Mouse (Mus musculus) frontal cortex, postnatal 36 days (tissue): Measurements from ENCODE around the gene Kpnb1.

Source experiments
- DNase-seq, 2 experiments: peaks; one replicate each; pipeline ENCODE4 v3.0.0; 2022; ENCODE audit warnings: low spot score in 2 of 2

The Kpnb1 gene

DNA sequence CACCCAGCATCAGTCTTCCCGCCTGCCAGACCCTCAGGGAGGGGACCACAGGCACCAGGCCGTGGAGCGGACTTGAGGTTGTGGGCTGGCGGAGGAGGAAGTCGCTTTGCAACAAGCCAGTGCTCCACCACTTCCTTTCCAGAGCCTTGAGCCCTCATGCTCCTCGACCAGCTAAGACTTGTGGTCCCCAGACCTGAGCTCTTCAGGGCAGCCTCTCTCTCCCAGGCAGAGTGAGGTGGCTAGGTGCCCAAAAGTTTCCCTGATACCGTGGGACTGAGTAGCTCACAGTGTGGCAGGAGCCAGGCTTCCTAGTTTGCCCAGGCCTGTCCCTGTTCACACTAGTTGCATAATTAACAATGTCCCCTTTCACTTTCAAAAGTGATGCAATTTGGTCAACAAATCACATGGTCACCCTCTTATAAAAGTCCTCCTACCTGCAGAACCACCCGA lies 45.5 kb downstream of the Kpnb1 start:
- DNase-seq = no peak

DNA sequence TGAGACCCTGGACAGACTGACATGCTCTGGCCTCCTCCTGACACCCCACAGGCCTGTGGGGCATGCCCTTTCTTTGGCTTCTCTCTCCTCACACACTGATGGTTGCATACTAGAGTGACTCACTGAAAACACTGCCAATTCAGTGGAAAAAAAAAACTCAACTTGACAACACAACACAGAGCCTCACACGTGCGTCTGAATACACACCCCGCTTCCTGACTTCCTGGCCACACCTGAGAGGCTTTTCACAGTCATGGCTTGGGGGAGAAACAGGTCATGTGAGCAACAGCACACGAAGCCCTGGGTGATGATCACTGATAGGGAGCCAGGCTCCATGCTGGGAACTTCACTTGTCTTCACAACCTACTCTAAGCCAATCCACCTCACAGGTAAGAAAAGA lies 46.9 kb downstream of the Kpnb1 start:
- DNase-seq = no peak

DNA sequence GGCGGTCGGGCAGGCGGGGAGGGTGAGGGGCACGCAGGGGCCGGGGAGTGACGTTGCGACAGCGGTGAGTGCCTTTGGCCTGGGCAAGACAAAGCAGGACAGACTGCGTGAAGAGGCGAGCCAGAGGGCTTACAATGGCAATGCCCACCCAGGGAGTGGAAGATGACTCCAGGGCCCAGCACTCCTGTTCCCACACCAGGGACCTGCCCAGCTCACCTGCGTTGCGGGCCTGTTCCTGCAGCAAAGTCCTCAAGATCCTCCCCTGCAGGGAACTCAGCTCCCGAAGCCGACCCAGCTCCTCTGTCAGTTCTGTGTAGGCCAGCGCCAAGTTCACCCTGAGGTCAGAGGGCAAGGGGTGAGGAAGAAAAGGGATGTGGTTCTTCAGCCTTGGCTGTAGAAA lies 48.4 kb downstream of the Kpnb1 start:
- DNase-seq = no peak

DNA sequence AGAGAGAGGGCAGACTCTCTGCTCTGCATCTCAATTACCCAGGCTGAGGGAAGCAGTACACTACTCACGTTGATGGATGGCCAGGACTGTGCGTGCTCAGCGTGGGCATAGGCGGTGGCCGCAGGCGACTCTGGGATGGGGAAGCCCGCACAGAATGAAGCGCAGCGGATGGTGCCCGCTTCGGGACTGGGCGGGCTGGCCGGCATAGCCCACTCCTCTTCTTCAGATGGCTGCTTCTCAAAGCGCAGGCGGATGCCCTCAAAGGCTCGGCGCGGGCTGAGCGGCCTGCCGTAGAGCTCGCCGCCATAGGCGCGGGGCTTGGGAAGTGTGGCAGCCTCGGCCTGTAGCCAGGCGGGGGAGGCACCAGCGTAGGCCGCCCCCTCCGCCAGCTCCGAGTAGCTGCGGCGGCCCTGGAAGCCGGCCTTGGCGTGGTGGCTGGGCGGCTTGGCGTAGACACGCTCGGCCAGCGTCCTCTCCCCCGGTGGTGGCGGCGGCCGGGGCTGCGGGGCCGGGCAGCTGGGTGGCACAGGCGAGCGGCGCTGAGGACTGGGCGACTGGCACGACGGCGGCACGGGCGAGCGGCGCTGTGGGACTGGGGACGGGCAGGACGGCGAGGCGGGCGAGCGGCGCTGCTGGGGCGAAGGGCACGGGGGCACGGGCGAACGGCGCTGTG lies 49.0 kb downstream of the Kpnb1 start:
- no peak for DNase-seq

DNA sequence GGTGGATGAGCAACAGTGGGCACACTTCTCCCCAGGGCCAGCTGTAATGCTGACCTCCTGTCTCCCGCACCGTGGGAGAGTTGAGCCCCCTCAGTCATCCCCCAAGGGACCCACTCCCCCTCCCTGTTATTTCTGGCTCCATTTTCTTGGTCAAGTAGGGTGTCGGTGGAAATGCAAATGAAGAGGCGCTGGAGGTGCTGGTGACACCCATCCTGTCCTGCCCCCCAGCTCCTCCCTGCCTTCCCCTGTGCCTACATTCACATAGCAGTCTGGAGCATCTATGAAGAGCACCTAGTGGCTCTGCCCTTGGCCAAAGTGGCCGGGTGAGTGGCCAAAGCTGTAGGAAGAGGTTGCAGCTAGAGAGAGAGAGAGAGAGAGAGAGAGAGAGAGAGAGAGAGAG lies 54.4 kb downstream of the Kpnb1 start:
- DNase-seq = no peak

DNA sequence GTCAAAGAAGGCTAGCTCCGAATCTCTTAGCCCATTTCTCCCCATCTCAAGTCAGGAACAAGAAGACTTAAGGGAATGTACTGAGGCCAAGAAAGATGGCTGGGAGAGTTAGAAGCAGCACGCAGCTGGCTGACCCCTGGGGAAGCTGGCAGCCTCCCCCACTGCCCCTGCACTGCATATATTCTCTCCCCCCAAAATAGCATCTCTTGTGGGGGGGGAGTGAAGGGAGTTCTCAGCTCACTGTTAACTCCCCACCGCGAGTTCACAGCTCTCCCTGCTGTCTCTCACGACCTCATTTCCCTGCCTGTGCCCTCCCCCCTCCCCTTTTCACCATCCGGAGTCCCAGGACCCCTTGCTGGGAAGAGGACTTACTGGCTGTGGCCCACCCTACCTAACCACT lies 55.5 kb downstream of the Kpnb1 start:
- no peak for DNase-seq

DNA sequence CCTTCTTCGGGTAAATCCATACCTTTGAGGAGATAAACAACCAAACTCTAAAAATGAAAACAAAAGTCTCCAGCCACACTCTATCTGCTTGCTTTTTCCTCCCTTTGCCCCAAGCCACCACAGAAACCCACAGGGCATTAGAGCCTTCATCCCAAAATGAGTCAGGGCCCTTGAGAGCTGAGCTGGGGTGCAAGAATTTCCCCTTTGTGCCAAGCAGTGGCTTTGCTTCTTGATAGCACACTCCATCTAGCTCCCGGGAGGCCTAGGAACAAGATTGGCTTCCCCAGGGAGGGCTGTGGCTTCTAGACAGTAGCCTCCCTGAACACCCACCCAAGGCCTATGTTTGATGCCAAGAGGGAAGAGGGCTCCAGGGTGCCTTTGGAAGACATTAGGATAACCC lies 56.0 kb downstream of the Kpnb1 start:
- DNase-seq = no peak

DNA sequence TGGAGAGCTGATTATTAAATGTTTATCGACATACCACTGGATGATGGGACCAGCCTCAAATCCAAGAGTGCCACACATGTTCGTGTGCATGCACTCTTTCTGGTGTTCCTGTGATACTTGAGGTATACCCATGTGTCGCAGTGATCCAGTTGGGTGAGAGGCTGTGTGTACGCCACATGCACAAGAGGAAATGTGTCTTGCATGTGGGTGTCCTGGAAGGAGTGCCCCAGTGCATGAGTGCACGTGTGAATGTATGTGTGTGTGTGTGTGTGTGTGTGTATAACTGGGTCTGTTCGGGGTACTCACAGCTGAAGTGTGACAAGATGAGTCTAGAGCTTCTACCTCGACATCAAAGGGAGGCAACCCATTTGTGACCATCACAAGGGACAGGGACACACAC lies 57.4 kb downstream of the Kpnb1 start:
- no peak for DNase-seq

DNA sequence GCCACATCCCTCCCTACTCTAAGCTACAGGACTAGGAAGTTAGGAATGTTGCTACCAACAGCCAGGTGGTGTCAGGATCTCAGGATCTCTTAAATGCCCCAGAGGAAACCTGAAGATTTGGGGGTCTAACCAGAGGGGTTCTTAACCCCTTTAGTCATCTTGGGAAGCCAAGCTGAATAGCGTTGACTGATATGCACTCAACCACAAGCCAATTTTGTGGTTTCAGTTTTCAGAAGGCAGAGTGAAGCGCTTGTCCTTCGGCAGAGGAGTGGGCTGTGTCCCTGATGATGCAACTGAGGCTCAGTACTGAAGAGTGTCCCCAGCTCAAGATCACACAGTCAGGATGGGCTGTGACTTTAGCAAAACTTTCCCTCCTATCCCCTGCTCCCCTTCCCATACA lies 58.7 kb downstream of the Kpnb1 start:
- DNase-seq = no peak

DNA sequence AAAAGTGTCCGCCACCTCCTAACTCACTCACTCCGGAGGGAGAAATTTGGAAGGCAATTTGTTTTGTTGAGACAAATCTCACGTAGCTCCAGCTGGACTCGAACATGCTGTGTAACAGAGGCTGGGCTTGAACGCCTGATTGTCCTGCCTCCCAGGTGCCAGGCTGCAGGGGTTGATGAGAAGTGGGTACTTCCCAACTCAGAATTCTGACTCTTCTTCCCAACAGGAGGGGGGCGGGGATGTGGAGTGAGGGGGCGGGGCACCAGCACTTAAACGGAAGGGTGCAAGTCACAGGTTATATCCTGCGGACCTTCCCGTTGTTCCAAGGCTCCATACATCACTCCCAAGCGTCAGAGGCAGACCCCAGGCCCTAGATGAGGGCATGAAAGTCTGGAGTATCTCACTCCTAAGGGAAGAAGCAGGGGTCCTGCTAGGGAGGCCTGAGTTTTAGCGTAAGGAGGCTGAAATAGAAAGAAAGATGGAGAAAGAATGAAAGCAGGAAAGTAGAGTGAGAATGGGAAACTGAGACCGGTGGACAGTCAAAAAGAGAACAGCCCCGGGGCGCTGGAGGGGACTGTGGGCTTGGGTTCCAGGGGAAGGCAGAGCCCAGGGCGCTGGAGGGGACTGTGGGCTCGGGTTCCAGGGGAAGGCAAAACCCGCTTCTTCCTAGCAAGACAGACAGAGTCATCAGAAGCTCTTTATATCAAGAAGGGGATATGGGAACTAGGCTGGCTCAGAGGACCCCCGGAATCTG lies 60.0 kb downstream of the Kpnb1 start:
- no peak for DNase-seq

DNA sequence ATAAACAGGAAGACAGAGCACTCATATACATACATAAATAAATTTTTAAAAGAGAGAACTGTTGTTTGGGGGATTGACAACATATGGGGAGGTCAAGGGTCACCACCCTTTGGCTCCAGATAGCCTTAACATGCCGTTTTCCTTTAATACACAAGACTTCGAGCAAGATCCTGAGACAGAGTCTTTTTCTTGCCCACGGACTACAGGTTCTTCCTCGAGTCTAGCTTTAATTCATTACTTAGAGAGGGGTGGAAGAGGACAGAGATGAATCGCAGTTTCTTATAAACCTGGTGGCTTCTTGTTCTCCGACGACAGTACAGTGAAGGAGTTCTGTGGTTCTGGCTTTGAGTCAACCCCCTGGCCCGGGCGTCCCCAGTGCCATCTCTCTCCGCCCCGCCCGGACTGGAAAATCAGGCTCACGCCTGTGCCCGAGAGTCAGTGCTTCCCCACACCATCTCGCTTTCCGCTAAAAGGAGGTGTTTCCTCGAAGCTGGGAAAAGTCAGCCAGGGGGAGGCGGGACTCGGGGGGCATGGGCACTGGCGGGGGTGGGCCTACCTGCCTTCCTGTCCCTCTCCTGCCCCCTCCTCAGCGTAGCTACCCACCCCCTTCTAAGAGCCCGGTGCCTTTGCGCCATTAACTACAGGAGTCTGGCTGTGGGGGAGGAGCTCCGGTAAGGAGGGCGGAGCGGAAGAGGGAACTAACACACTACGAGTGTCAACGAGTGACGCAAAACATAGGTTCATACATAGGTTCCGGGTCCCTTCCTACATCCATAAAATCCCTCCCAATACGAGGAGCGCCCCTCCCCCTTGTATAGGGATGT lies 60.8 kb downstream of the Kpnb1 start:
- no peak for DNase-seq

DNA sequence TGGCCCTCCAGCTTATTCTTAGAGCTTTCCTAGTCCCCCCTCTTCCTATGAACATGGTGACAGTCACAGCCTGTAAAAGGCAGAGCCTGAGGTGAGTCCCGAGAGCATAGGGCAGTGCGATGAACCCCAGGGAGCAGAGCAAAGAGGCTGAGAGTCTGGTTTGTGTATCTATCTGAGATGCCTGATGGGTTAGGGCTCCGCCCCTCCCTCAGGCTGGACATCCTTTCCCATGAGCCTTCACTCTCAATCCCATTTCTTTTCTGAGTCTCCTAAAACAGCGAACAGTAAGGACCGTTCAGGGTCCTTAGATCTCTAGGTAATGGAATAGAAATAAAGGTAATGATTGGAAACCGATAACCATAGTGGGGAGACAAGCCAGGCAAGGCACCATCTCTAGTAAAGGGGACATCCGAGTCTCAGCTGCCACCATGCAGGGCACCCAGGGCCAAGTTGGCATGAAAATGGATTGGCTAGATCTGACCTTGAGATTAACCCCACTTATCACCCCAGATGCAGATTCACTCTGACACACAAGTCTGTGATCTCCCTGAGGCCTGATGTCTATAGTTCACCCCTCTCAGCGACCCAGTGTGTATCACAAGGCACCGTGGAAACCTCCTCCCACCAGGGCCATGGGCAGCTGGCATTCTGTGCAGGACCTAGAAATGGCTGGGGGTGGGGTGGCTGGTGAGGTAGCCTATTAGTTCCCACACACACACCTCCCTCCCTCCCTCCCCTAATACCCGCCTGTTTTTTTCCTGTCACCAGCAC lies 63.2 kb downstream of the Kpnb1 start:
- DNase-seq = no peak

DNA sequence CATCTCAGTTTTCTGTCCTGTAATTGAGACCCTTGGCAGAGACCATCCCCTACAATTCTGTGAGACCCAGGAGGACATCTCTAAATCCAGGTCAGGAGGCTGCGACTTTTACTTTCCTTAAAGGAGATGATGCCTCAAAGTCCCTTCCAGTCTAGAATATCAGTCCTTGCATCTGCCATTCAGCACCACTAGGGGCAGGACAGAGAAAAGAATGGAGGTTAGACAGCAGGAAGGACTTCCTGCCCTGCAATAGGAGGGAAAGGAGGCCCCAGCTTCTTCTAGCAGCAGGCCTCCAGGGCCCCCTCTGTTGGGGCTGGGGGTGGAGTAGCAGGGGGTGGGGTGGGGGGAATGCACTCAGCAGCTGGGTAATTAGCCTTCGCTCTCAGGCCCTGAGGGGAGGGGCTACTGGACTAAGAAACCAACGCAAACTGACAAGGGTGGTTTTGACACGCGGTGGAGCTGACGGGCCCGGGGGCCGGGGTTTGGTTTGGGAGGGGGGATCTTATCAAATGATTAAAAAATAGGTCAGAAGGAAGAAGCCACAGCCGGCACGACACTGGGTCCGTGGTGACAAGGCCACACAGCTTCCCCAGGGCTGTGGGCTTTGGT lies 64.3 kb downstream of the Kpnb1 start:
- no peak for DNase-seq

DNA sequence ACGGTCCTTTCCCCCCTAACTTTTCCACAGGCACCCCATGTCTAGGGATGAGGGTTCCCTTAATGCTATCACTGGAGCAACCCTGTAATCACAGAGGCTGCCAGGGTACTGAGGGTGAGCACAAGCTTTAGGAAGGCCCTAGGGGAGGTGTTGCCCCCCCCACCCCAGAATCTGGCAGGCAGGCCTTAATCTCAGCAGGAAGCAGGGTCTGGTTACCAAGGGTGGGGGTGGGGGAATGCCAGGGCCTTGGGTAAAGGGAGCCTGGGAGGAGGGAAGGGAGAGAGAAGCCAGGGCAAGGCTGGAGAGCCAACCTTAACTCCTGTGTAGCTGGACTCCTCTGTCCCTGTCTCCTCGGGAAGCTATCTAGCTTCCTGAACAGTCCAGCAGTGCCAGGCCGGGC lies 67.0 kb downstream of the Kpnb1 start:
- DNase-seq = no peak

DNA sequence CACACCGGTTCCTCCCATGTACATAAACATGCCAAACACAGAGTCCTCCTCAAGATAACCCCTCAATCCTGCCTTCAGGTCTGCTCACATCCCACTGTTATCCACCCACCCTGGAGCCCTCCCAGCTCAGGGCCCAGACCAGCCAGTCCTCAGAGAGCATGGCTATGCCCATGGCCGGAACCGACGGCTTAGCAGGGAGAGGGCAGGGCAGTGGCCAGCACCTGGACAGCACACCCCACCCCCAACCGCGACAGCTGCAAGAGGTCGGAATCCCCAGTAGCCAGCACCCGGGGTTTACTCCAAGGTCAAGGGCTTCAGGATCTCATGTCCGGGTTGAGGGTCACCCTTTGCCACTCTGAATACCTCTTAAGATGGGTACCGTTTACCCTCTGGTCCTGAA lies 67.5 kb downstream of the Kpnb1 start:
- DNase-seq = no peak

DNA sequence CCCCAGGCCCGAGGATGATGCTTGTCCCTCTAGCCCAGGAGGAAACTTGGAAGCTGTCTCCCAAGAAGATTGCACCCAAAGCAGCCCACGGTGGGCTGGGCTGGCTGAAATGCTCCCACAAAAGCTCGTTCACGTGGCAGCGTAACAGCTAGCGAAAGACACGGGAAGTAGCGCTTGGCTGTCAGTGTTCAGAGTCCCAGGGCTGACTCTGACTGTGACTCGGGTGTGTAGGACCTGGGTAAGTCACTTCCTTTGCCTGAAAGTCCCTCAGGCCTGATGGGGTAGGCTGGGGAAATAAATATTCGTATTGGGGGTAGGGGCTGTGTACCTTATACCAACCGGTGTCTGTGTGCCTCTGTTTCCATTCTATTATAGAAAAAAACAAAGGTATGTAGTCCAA lies 71.9 kb downstream of the Kpnb1 start:
- no peak for DNase-seq

DNA sequence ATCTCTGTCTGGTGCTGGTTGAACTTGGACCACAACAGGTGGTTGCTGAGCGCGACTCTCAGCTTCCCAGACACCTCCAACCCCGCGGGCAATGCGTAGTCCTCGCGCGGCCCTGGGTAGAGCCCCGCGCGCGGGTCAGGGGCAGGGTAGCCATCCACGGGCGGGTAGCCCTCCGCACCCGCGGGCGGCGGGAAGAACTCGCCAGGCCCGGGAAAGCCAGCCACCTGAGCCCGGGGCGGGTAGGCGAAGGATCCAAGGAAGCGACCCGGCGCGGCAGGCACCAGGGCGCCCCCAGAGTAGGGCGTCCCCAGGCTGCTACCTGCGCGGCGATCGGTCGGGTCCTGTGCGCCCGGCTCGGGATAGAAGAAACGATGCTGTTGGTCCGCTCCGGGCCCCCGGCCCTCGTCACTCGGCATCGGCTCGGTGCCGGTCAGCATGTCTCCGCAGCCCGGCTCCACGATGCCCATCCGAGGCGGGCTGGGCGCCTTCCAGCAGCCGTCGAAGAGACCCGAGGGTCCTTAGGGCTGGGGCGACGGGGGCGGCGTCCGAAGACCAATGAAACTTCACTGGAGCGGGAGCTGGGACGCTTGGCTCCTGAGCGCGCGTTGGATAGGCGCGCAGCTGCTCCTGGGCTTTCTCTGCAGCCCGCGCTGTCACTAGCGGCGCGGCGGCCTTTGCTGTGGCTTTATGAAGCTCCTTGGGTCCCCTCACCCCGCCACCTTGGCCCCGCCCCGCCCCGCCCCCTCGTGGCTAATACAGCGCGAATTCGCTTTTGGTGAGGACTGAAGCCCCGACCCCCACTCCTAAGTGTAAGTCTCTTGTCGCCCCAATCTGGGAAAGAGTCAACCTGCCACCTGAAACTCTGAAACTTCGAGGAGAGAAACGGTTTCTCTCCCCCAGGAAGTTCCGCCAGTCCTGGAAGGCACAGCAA lies 72.7 kb downstream of the Kpnb1 start, which contains the start of gene Tbx21:
TSS of gene Tbx21 (minus strand) at position 661 of the 931 bp plus-strand sequence.
- DNase-seq = no peak

DNA sequence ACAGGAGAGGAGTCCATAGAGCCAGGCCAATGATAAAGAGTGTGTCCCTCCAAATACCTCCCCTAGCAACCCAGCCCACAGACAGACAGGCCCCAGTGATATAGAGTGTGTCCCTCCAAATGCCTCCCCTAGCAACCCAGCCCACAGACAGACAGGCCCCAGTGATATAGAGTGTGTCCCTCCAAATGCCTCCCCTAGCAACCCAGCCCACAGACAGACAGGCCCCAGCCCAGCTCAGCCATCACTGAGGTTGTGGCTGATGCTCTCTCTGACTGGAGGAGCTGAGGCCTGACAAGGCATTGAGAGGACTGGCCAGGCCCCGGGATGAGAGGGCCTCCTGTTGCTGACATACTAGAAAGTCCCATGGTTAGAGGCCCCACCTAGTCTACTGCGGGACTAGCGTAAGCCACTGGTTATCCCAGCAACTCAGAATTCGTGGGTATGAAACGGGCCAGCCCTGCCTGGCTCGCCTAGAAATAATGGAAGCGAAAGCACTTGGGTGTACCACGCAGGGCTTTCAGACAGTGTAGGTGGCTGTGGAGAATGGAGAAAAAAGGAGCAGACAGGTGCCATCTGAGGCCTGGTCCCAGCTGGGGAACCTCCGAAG lies 75.1 kb downstream of the Kpnb1 start:
- DNase-seq = no peak
